Mouse (Mus musculus) embryonic facial prominence, embryonic 14.5 days (tissue): ENCODE measurements around the gene Cops7b. TPM values are rescaled to one million over a fixed set of nuclear protein-coding genes. Genes with fewer than 3 reads are reported as not detected.

ENCODE experiments used
- ATAC-seq: fragments of 200-750 bp; cut with Nextera tagmentation; 2 replicates; pipeline ENCODE4 v1.8.0; 2017; ENCODE audit warnings: low read depth, moderate number of reproducible peaks, moderate TSS enrichment
- DNase-seq: peaks from one replicate; pipeline ENCODE4 v3.0.0-alpha.2; 2015; ENCODE audit warnings: low spot score
- H3K27ac ChIP-seq: fragments of 300-500 bp; sonication (generic); replicated peaks from 2 replicates; pipeline ENCODE4 v1.5.1; 2014; ENCODE audit warnings: low read depth, mild to moderate bottlenecking, low read length, moderate library complexity
- H3K27me3 ChIP-seq: fragments of 300-500 bp; sonication (generic); replicated peaks from 2 replicates; pipeline ENCODE4 v1.6.1; 2014; ENCODE audit warnings: low read length; ENCODE audit not compliant: control insufficient read depth, insufficient read depth
- H3K36me3 ChIP-seq: fragments of 300-500 bp; sonication (generic); 2 replicates; pipeline ENCODE4 v1.6.1; 2014; ENCODE audit warnings: low read length, mixed read lengths; ENCODE audit not compliant: control insufficient read depth, insufficient read depth
- H3K4me1 ChIP-seq: fragments of 300-500 bp; sonication (generic); 2 replicates; pipeline ENCODE4 v1.6.1; 2014; ENCODE audit warnings: antibody characterized with exemption, low read length; ENCODE audit not compliant: control insufficient read depth, insufficient read depth
- H3K4me2 ChIP-seq: fragments of 300-500 bp; sonication (generic); 2 replicates; pipeline ENCODE4 v1.6.1; 2014; ENCODE audit warnings: low read depth, mild to moderate bottlenecking, low read length, moderate library complexity, mixed read lengths
- H3K4me3 ChIP-seq: fragments of 300-500 bp; sonication (generic); 2 replicates; pipeline ENCODE4 v1.5.1; 2014; ENCODE audit warnings: low read depth, mild to moderate bottlenecking, low read length
- H3K9ac ChIP-seq: fragments of 300-500 bp; sonication (generic); 2 replicates; pipeline ENCODE4 v1.6.1; 2014; ENCODE audit warnings: low read depth, mild to moderate bottlenecking, low read length, moderate library complexity, mixed read lengths
- H3K9me3 ChIP-seq: fragments of 300-500 bp; sonication (generic); 2 replicates; pipeline ENCODE4 v1.6.1; 2016; ENCODE audit warnings: low read length; ENCODE audit not compliant: control insufficient read depth
- WGBS: fragments of 180-500 bp; shearing (Covaris S2); extraction: QIAGEN DNeasy Blood & Tissue Kit; methylation state at CpG from one replicate; pipeline ENCODE4 v1.1.7; 2014; 5-methylcytosine and 5-hydroxymethylcytosine counted together
- polyA plus RNA-seq: library from polyadenylated mRNA; unstranded; fragments of >200 nt; fragmentation: Nextera tagmentation; extraction: Ambion mirVana; gene quantifications from 2 replicates; pipeline ENCODE4 v1.2.1, GENCODE M21; 2014

Cops7b gene
- polyA plus RNA-seq, 1 experiment from 2014 or later = 31.3 TPM

DNA sequence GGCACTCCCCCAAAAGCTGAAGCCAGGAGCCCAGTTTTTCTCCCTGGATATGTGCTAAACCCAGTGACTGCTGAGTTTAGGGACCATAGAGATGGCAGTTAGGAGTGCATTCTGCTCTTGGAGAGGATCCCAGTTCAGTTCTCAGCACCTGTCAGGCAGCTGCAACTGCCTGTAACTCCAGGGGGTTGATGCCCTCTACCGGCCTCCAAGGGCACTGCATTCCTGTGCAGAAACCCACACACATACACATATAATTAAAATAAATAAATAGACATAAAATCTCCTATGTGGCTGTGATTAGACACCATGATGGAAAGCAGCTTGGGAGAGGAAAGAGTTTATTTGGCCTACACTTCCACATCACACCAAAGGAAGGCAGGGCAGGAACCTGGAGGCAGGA is 29.4 kb downstream of the Cops7b start:
- Histone ChIP-seq H3K4me3 (no peak overlapping the region), H3K9me3 (no peaks in the 10 kb centered on the region), H3K9ac (no peak overlapping the region), H3K27ac (no peak overlapping the region), H3K36me3 (peaks cover 18% of the 10 kb centered on the region; the same call in 1 of the 2 replicates), H3K27me3 (no peaks in the 10 kb centered on the region), H3K4me1 (no peaks in the 10 kb centered on the region), H3K4me2 (no peak overlapping the region)
- DNase-seq = no peak
- ATAC-seq = no peak
- 65% methylated on average over 1 of the region's 1 CpGs for WGBS

DNA sequence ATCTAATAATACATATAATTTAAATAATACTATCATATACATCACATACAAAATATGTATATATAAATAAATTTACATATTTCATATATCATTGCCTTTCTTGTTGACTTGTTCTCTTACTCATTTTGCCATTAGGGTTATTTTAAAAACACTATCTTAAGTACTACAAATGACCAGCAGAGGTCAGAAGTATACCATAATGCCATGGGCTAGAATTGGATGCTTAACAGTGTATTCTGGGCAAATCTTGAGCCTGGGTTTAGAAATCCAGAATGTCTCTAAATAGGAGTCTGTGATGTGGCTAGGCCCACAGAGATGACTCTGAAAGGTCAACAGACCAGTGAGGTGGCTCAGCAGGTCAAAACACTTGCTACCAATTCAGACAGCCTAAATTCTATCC is 31.6 kb downstream of the Cops7b start:
- Histone ChIP-seq H3K4me1 (no peaks in the 10 kb centered on the region), H3K9ac (no peak overlapping the region), H3K36me3 (peaks cover 1% of the 10 kb centered on the region; the same call in 1 of the 2 replicates), H3K4me2 (no peak overlapping the region), H3K27me3 (no peaks in the 10 kb centered on the region), H3K4me3 (no peak overlapping the region), H3K9me3 (no peaks in the 10 kb centered on the region), H3K27ac (no peak overlapping the region)
- ATAC-seq (0 out of 2 replicates have a peak, but pooled peaks have one; percentile 45), DNase-seq (peak; percentile 48)

DNA sequence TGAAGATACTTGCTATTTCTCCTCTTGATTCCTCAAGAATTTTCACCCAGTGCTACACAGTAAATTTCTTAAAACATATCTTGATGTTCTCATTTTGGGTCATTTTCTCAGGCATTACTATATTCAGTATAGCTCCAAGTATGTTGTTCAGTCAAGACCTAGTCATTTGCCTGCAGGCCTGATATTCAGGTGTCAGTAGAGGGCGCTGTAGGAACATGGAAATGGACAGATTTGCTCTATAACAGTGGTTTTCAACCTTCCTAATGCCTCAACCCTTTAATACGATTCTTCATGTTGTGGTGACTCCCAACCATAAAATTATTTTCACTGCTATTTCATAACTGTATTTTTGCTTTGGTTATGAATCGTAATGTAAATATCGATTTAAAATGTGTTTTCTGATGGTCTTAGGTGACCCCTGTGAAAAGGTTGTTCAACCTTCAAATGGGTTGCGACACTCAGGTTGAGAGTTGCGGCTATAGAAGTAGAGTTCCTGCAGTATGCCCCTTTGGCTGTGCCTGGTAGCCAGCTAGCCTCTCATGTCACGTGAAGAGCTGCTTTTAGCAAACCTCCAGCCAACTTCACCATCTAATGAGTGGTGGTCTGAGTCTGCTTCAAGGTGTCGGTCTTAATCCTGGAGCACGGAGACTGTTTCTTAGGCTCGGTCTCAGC is 35.9 kb downstream of the Cops7b start:
- Histone ChIP-seq H3K9ac (no peak overlapping the region), H3K9me3 (no peaks in the 10 kb centered on the region), H3K4me3 (no peak overlapping the region), H3K27me3 (no peaks in the 10 kb centered on the region), H3K4me2 (no peak overlapping the region), H3K27ac (no peak overlapping the region), H3K36me3 (no peaks in the 10 kb centered on the region), H3K4me1 (no peaks in the 10 kb centered on the region)
- DNase-seq (peak; percentile 82), ATAC-seq (no peak)
- 58% methylated on average over 10 of the region's 10 CpGs for WGBS

DNA sequence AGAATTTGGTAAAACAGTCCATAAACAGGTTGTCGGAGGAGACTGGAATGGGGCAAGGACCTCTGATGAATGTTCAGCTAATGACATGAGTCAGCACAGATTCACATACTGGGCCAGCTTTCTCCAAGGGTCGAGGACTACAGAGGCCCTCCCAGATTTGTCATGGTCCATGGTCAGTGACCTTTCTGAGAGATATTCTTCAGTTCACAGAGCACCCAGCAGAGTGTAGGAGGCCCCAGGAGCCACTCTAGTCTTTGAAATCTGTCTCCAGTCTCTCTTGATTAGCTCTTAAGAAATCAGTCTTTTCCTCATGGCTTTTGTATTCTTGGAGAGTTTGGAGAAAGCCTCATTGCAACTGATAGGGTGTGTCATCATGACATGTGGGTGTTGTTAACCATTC is 39.6 kb downstream of the Cops7b start:
- Histone ChIP-seq H3K9me3 (no peaks in the 10 kb centered on the region), H3K36me3 (no peaks in the 10 kb centered on the region), H3K9ac (no peak overlapping the region), H3K4me3 (no peak overlapping the region), H3K27ac (no peak overlapping the region), H3K27me3 (no peaks in the 10 kb centered on the region), H3K4me2 (no peak overlapping the region), H3K4me1 (no peaks in the 10 kb centered on the region)
- no peak for ATAC-seq
- no peak for DNase-seq
- WGBS = 64% methylated on average over 2 of the region's 2 CpGs

DNA sequence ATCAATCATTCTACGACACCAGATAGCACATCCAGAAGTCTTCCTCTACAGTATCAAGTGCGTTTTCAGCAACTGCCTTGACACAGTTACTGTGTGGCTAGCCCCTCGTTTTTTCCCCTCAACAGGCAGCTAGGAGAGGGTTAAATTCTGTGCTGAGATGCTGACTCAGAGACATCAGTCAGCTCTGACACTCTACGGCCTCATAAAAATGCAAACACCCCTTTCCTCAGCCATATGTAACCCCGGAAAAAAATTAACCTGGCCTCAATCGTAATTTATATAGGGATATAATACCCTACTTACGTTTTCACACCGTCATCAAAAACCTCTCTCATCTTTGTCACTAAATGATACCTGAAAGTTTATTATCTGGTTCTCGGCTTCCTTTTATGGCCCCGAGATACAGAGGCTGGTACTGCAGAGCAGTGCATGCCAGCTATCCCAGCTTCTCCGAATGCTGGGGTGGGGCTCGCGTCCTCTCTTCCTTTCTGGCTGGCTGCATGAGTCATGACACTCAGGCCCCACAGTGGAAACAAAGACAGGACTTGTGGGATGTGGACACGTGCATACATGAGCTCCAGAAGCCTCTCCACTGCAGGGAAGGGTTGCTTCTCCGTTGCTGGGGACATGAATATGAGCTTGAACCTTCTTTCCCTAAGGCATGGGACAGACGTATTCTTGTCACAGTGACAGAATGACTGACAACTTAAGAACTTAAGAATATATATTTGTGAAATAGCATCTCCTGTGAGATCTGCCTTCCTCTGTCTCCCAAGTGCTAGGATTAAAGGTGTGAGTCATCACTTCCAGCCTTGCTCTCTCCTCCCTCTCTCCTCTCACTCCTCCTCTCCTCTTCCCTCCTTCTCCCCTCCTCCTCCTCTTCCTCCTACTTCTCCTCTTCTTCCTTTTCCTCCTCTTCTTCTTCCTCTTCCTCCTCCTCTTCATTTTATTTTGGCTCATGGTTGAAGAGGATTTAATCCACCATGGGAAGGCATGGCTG is 40.6 kb downstream of the Cops7b start:
- Histone ChIP-seq H3K36me3 (no peaks in the 10 kb centered on the region), H3K4me2 (no peak overlapping the region), H3K4me1 (no peaks in the 10 kb centered on the region), H3K9ac (no peak overlapping the region), H3K27ac (no peak overlapping the region), H3K4me3 (no peak overlapping the region), H3K9me3 (no peaks in the 10 kb centered on the region), H3K27me3 (no peaks in the 10 kb centered on the region)
- ATAC-seq (no peak), DNase-seq (no peak)
- WGBS = 60% methylated on average over 16 of the region's 16 CpGs

DNA sequence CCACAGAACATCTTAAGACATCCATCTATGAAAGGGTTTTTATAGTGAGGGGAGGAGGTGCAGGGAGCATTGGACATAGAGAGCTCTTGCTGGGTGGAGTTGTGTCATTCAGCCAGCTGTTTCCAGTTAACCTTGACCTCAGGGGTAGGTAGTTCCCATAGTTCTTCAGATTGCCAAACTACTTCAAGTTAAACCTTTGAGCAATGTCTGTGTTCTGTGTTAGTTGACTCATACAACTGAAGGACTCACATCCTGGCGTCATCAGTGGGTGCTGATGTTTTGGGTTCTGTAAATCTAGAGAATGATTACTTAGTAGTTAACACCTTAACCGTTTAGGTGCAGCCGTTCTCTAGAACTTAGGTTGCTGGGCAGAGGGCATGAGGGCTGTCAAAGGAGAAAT is 45.6 kb downstream of the Cops7b start:
- 71% methylated on average over 3 of the region's 3 CpGs for WGBS
- DNase-seq = no peak
- ATAC-seq = no peak

DNA sequence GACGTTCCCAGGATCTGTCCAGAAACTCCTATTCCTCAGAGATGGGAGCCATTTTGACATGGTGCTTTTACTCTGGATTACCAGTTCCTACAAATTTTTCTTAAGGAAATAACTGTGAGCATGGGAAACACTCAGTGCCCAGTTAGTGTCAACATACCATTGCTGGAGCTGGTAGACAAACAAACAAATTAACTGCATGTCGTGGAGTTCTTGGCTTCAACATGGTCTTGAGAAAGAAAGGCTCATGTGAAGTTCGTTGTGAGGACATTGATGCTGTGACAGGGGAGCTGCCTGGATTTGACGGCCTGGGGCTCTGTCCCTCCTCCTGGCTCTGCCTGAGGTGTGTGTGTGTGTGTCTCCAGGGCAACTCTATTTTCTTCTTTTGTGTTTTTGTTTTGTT is 47.2 kb downstream of the Cops7b start:
- Histone ChIP-seq H3K4me2 (no peak overlapping the region), H3K4me1 (no peaks in the 10 kb centered on the region), H3K27me3 (no peaks in the 10 kb centered on the region), H3K9ac (no peak overlapping the region), H3K27ac (no peak overlapping the region), H3K36me3 (no peaks in the 10 kb centered on the region), H3K9me3 (no peaks in the 10 kb centered on the region), H3K4me3 (no peak overlapping the region)
- DNase-seq (no peak), ATAC-seq (no peak)
- 47% methylated on average over 4 of the region's 4 CpGs for WGBS

More for the DNA sequence above, 45.6 kb downstream of the Cops7b start:
- Histone ChIP-seq H3K36me3 (no peaks in the 10 kb centered on the region), H3K27ac (no peak overlapping the region), H3K9me3 (no peaks in the 10 kb centered on the region), H3K9ac (no peak overlapping the region), H3K27me3 (no peaks in the 10 kb centered on the region), H3K4me1 (no peaks in the 10 kb centered on the region), H3K4me2 (no peak overlapping the region), H3K4me3 (no peak overlapping the region)

DNA sequence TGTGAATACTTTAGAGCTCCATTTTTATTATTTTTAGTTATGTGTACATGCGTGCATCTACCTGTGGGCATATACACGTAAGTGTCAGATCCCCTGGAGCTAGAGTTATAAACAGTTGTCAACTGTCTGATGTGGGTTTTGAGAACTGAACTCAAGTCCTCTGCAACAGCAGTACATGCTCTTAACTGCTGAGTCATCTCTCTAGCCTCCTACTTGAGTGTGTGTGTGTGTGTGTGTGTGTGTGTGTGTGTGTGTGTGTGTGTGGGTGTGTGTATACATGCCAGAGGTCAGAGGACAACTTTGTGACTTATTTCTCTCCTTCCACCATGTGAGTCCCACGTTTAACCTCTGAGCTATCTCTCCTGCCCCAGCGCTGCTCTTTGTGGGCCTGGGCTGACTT is 47.8 kb downstream of the Cops7b start:
- Histone ChIP-seq H3K9ac (no peak overlapping the region), H3K4me3 (no peak overlapping the region), H3K9me3 (no peaks in the 10 kb centered on the region), H3K4me1 (no peaks in the 10 kb centered on the region), H3K4me2 (no peak overlapping the region), H3K27me3 (no peaks in the 10 kb centered on the region), H3K36me3 (no peaks in the 10 kb centered on the region), H3K27ac (no peak overlapping the region)
- WGBS = 78% methylated on average over 4 of the region's 4 CpGs
- ATAC-seq (no peak), DNase-seq (no peak)
